Comparison of ENCODE assay signal across 15 mouse cellular contexts in genomic region chr15:22086856-22087255, GRCm38 (mm10).
"Had no signal": no experiment of that assay in that cellular context is flagged by ENCODE, and none has a peak within 500 bp of the region (broad histone marks: within the 10 kb centered on the region; RNA-seq: fewer than 3 reads in every experiment).

No protein-coding gene starts in this region.

- H3K27ac ChIP-seq: macrophage; midbrain, embryonic 13.5 days; midbrain, embryonic 15.5 days; neural tube, embryonic 12.5 days had no signal

- H3K27me3 ChIP-seq: megakaryocyte, embryonic 14.5 days; midbrain, embryonic 13.5 days; midbrain, embryonic 15.5 days; neural tube, embryonic 12.5 days had no signal

- H3K9ac ChIP-seq: lung, embryonic 14.5 days; midbrain, embryonic 13.5 days; midbrain, embryonic 15.5 days; neural tube, embryonic 12.5 days had no signal

- DNase-seq: lung, adult 18-20 months; lung, embryonic 14.5 days; lung, postnatal 10 days; lung, postnatal 36 days; right cerebral cortex, postnatal 14 days; spleen, adult 18-20 months; thymus, adult 18-20 months; thymus, postnatal 14 days; thymus, postnatal 36 days had no signal

- H3K4me1 ChIP-seq: megakaryocyte, embryonic 14.5 days; midbrain, embryonic 13.5 days; midbrain, embryonic 15.5 days; neural tube, embryonic 12.5 days had no signal

- H3K9me3 ChIP-seq: megakaryocyte, embryonic 14.5 days; midbrain, embryonic 13.5 days; midbrain, embryonic 15.5 days; neural tube, embryonic 12.5 days had no signal

- H3K4me3 ChIP-seq: megakaryocyte, embryonic 14.5 days; midbrain, embryonic 13.5 days; midbrain, embryonic 15.5 days; neural tube, embryonic 12.5 days had no signal

- ATAC-seq: midbrain, embryonic 13.5 days; midbrain, embryonic 15.5 days had no signal

- H3K4me2 ChIP-seq: lung, embryonic 14.5 days; midbrain, embryonic 11.5 days; midbrain, embryonic 13.5 days; midbrain, embryonic 15.5 days; neural tube, embryonic 12.5 days had no signal

- H3K36me3 ChIP-seq: midbrain, embryonic 13.5 days; midbrain, embryonic 15.5 days; neural tube, embryonic 12.5 days had no signal
